Mouse (Mus musculus) liver, adult 2 months (tissue): ENCODE results near the gene Ifnz.

Experiments
- CTCF ChIP-seq: fragments of 200-500 bp; IDR thresholded peaks from 2 replicates; pipeline ENCODE4 v1.5.1; 2011; ENCODE audit warnings: low read depth, low read length, control low read depth
- POLR2A ChIP-seq: fragments of 200-500 bp; IDR thresholded peaks from 2 replicates; pipeline ENCODE4 v1.6.1; 2011; ENCODE audit warnings: low read length, control low read depth; ENCODE audit not compliant: insufficient read depth; ENCODE audit errors: extremely low read depth

- TF ChIP-seq POLR2A (no peak), CTCF (peak; percentile 39)
Measured at GRCm38 (mm10) chr4:88744207-88744606, 37.7 kb upstream of the Ifnz start.
